Mouse (Mus musculus) left cerebral cortex, adult 8-10 months (tissue): Measurements from ENCODE around the gene Ptpn14. TPM values are rescaled to one million over a fixed set of nuclear protein-coding genes. Genes with fewer than 3 reads are reported as not detected.
A peak's percentile ranks its signal among the peaks of the same experiment; 100 is the strongest.

Experiments
- DNase-seq, 2 experiments: peaks; one replicate each; pipeline ENCODE4 v3.0.0; 2022; ENCODE audit warnings: low spot score in 2 of 2
- total RNA-seq, 4 experiments: library from RNA; stranded (reverse); gene quantifications; 2 replicates each; pipeline ENCODE4 v1.2.4; 2022

Gene Ptpn14
- total RNA-seq, 4 experiments from 2014 or later, result 10.0 to 12.9 (median 10.2) TPM

- no peak for DNase-seq
Observed at GRCm38 (mm10) chr1:189717546-189717945, 10.5 kb upstream of the Ptpn14 start.

DNA sequence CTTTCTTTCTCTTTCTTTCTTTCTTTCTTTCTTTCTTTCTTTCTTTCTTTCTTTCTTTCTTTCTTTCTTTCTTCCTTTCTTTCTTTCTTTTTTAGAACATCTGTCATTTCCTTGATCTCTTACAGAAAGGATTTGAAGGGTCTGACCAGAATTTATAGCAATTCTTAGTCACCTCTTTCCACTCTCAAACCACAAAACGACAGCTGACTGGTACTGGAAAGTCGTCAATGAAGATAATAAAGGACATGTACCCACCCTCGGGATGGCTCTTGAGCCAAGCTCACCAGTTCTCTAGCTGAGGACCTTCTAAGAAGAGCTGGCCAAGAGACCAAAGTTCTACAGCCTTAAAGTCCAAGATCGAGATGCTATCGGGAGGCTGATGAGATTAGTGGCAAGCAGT, 9.5 kb upstream of the Ptpn14 start:
- no peak for DNase-seq

DNA sequence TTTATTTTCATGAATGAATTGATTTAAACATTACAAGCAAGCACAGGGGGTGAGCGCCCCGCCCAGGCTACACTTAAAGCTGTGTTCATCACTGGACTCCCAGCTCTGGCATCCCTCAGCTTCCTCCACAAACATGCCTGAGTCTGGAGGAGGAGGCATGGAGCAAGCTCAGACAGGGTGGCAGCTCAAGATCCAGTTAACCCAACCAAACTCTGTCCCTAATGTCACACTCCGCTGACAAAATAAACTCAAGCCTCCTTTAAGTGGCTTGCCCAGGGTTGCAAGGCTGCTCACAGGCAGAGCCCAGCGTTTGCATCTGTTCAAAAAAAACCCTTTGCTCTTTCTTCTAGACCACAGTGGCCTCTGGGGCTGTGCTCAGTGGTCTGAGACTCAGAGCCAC, 1.9 kb upstream of the Ptpn14 start:
- no peak for DNase-seq

DNA sequence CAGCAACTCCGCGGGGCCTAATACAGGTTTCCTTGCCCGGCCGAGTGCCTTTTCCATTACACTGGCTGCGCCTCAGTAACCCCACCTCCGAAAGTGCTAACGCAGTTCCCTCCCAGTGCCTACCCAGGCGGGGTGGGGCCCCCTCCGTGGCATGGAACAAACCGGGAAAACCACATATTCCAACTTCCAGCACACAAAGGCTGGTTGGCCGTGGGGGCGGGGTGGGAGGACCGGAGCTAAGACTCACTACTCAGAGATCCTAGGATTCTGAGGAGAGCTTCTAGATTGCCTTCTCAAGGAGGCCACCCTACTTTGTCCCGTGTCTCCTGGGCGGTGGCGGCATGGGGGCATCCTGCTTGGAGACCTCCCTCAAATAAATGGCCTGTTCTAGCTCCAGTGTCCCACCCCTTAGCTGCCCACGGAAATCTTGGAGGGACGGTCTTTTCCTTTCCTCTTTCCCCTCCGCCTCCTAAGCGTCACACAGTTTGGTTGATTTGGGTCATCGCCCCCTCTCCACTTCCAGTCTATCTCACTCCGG, 653 bp upstream of the Ptpn14 start:
- DNase-seq, result no peak

DNA sequence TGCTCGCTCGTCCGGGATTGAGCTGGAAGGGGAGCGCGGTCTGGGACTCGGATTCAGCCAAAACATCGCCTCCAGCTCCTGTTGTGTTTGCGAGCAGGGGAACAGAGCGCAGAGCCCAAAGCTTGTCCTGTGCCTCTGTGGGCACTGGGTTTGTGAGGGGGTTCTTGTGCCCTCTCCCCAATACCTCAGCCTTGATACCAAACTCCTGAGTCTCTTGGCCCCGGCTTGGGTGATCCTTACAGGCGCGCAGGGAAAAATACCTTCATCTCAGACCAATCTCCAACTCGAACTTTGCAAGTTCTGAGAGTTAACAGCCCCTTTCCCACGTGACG, 682 bp downstream of the Ptpn14 start:
- no peak for DNase-seq

DNA sequence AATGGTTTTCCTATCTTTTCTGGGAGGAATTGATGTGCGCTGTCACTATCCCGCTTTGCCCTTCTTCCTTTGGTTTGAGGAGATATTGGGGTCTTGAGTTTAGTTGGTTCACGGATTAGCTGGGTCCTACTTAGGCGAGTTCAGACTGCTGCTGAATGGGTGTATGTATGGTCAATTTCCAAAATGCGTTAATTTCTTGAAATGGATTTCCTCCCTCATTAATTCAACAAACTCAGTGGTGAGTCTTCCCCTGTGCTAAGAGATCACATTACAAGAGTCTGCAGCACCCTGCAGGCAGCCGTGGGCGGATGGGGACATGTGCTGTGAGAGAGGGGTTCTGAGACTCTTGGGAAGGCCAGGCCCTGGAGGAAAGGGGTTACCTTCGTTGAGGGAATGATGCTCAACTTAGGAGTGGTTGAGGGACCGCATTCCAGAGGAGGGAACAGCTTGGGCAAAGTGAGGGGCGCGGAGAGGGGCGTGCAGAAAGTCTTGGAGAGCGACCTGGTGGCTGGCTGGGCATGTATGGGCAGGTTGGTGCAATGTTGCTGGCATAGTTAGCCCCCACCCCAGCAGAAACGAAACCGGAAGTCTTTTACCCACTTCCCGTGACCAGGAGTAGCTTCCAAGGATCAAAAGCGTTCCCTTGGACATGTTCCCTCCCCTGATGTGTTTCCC, 1.2 kb downstream of the Ptpn14 start:
- DNase-seq, result no peak

DNA sequence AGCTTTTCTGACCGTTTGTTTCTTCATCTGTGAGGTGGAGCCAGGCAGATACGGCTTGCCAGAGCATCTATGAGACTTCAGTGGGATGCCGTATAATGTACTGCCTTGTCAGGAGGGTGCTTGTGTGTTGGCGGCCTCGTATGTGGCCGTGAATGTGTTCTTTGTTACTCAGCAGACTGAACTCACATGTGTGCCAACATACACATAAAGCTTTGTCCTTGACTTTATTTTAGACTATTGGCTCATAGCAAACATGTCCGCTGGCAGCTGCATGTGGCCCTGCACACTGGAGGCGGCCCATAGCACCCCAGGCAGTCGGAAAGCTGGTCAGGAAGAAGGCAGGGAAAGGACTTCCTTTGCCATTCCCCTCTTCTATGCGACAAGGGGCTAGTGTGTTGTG, 3.6 kb downstream of the Ptpn14 start:
- DNase-seq, result no peak

GRCm38 (mm10) chr1:189732156-189732555, 4.1 kb downstream of the Ptpn14 start:
- DNase-seq, result no peak

GRCm38 (mm10) chr1:189740075-189740474, 12.0 kb downstream of the Ptpn14 start:
- DNase-seq, result no peak

- no peak for DNase-seq
Observed at GRCm38 (mm10) chr1:189742041-189742440, 14.0 kb downstream of the Ptpn14 start.

DNA sequence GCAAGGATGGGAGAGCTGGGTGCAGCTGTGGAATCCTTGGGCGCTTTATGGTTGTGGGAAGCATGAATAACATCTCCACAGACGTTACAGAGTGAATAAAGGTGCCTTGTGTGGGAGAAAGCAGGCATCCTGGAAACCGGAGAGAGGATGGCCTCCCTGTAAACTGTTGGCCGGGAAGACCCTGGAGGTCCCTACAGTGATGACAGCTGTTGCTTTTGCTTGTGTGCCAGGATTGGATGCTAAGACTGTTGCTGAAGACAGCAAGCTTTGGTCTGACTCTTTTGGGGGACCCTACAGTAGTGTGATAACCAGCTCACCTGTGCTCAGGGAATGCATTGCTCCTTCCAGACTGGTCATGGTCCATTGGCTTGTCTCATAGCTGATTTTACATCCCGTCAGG, 15.1 kb downstream of the Ptpn14 start:
- DNase-seq, result no peak

- no peak for DNase-seq
Observed at GRCm38 (mm10) chr1:189744914-189745710, 17.0 kb downstream of the Ptpn14 start.

DNA sequence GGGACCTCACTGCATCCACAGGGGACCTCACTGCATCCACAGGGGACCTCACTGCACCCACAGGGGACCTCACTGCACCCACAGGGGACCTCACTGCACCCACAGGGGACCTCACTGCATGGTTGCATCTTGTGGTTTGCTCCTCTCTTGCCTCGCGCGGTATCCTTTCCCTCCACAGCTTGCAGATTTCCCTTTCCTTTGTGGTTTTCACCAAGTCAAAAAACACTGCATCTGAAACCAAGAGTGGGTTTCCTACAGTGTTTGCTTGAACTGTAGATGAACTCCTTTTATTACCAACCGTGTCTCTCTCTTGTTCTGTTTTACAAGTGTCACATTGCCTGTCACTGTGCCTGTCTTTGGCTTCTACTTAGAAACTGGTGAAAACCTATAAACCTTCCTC, 18.5 kb downstream of the Ptpn14 start:
- DNase-seq, result no peak

DNA sequence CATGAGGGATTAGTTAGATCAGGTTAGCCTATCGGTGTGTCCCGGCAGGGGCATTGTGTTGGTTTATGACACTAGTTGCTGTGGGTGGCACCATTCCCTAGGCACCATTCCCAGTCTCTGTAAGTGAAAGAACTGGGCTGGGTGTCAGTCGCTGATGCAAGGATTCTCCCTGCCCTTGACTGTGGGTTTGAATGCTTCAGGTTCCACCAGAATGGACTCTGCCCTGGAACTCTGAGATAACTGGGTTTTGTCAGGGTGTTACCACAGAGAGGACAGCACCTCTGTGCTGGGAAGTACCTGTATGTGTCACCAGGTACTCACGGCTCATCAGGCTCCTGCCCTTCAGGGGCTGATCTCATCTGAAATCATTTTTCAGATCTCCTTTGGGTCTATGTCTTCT, 21.7 kb downstream of the Ptpn14 start:
- DNase-seq, result no peak

DNA sequence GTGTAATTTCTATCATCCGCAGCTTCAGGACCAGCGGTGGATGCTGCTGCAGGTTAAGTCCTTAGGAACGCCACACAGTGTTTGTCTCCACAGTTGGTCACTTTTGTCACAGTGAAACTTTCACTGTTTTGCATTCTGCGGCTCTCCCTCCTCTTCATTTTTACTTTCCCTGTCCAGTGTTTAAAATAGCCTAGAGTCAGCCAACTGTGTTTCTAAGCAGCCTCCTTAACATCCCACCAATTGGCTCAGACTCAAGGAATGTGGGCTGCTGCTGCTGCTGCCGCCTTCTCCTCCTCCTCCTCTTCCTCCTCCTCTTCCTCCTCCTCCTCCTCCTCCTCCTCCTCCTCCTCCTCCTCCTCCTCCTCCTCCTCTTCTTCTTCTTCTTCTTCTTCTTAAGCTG, 22.2 kb downstream of the Ptpn14 start:
- no peak for DNase-seq

DNA sequence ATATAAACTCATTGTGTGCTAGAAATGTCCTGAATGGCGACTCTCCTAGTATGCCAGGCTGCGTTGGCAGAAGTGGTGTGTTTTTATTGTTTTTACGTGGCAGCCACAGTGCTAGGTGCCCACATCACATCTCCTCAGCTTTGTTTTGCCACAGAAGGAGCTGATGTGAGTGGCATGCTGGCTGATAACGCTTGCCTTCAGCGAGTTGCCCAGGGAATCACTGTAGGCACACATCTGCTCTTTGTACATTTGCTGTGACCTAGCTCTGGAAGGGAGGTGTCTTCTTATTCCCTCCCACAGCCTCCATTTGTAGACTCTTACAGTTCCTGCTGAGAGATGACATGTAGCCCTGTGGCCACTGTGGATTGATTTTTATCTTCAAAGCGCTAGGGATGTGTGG, 24.2 kb downstream of the Ptpn14 start:
- DNase-seq, result no peak

DNA sequence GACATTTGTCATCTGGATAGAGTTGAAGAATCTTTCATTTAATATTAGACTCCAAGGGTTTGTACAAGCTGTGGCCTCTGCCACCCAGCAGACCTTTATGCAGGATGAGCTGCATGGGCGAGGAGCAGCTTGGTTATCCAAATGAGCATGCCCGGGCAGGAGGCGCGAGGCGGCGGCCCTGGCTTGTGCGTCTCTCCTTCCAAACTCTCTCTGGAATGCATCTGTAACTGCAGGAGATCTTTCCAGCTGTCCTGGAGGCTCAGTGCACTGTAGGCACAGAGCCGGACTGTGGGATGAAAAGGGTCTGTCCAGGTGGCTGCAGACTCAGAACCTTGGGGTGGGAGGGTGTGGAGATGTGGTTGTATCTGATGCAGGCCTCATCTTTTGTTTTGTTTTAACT, 27.0 kb downstream of the Ptpn14 start:
- DNase-seq, result no peak

- DNase-seq, result no peak
Observed at GRCm38 (mm10) chr1:189756306-189757053, 28.4 kb downstream of the Ptpn14 start.

DNA sequence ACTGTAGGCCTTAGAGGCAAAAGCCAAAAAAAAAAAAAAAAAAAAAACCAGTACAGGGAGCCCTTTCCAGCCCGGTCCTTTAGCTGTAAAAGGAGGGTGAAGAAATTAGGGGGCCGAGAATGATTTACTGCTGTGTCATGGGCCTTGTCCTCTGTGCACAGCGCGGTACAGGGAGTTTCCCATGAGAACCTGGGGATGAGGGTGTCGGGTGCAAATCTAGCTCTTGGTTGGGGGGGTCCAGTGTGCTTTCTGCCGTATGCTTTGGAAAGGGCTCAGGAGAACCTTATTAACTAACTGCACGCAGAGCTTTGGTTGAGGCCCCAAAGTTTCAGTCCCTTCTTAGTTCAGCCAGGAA, 29.0 kb downstream of the Ptpn14 start:
- no peak for DNase-seq

GRCm38 (mm10) chr1:189761581-189762021, 33.5 kb downstream of the Ptpn14 start:
- DNase-seq, result peak in 1 of 2 experiments; percentile 49

DNA sequence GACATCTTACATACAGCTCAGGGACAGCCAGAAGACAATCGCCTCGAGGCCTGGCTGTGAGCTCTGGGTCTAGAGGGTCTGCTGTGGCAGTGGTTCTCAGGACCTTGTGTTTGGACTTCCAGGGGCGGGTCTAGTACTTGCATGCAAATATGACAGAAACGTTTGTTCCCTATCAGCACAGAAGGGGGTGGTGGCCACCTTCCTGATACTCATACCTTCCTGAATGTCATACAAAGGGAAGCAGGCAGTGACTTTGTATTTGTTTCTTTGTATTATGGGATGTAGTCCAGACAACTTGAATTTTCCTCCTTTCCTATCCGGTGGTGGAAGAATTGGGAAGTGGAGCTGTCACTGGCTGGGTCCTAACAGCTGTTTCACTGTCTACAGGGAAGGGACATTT, 36.2 kb downstream of the Ptpn14 start:
- no peak for DNase-seq

DNA sequence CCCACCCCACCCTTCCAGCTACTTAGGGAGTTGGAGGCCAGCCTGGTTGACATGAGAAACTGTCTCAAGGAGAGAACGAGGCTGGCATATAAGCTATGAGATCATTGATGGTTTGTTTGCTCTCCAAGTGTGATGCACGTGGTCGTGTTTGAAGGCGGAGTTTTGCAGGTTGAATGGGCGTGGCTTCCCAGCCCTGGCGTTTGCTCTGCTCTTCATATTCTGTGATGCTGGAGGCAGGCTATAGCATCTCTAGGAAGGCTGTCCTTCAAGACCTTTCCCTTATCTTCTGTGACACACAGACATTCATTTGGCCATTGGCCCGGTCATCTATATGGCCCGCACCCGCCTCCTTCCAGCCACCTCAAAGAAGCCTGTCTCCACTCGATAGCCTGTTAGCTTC, 39.1 kb downstream of the Ptpn14 start:
- no peak for DNase-seq
